Mouse (Mus musculus) liver, postnatal 0 days (tissue): ENCODE measurements around the gene Cd3g. TPM values are rescaled to one million over a fixed set of nuclear protein-coding genes. Genes with fewer than 3 reads are reported as not detected.
A peak's percentile ranks its signal among the peaks of the same experiment; 100 is the strongest.

Experiments used
- ATAC-seq: fragments of 200-750 bp; cut with Nextera tagmentation; 2 replicates; pipeline ENCODE4 v1.8.0; 2017; ENCODE audit warnings: mild to moderate bottlenecking, moderate library complexity
- DNase-seq: peaks from one replicate; pipeline ENCODE4 v3.0.0-alpha.2; 2016
- H3K27ac ChIP-seq: fragments of 300-500 bp; sonication (generic); 2 replicates; pipeline ENCODE4 v1.5.1; 2014; ENCODE audit warnings: antibody characterized with exemption, moderate library complexity, mild to moderate bottlenecking, low read depth
- H3K27me3 ChIP-seq: fragments of 300-500 bp; sonication (generic); 2 replicates; pipeline ENCODE4 v1.6.1; 2014; ENCODE audit warnings: low read length, control low read depth, mixed read lengths; ENCODE audit not compliant: insufficient read depth
- H3K36me3 ChIP-seq: fragments of 300-500 bp; sonication (generic); replicated peaks from 2 replicates; pipeline ENCODE4 v1.6.1; 2014; ENCODE audit warnings: mild to moderate bottlenecking, control low read depth, low read length, moderate library complexity, mixed read lengths; ENCODE audit not compliant: insufficient read depth
- H3K4me1 ChIP-seq: fragments of 300-500 bp; sonication (generic); 2 replicates; pipeline ENCODE4 v1.6.1; 2014; ENCODE audit warnings: antibody characterized with exemption, mild to moderate bottlenecking, control low read depth; ENCODE audit not compliant: insufficient read depth
- H3K4me2 ChIP-seq: fragments of 300-500 bp; sonication (generic); 2 replicates; pipeline ENCODE4 v1.6.1; 2014; ENCODE audit warnings: low read depth, mild to moderate bottlenecking, low read length, moderate library complexity, mixed read lengths
- H3K4me3 ChIP-seq: fragments of 300-500 bp; sonication (generic); 2 replicates; pipeline ENCODE4 v1.5.1; 2014; ENCODE audit warnings: low read depth, low read length
- H3K9ac ChIP-seq: fragments of 300-500 bp; sonication (generic); replicated peaks from 2 replicates; pipeline ENCODE4 v1.6.1; 2014; ENCODE audit warnings: mild to moderate bottlenecking, moderate library complexity
- H3K9me3 ChIP-seq: fragments of 300-500 bp; sonication (generic); 2 replicates; pipeline ENCODE4 v1.6.1; 2016; ENCODE audit warnings: mild to moderate bottlenecking, control low read depth, low read length, mixed read lengths
- CTCF ChIP-seq: sonication (generic); IDR thresholded peaks from 2 replicates; pipeline ENCODE4 v1.5.1; 2016; ENCODE audit warnings: antibody characterized with exemption, low read depth
- EP300 ChIP-seq: IDR thresholded peaks from 2 replicates; pipeline ENCODE4 v1.6.1; 2016; ENCODE audit warnings: antibody characterized with exemption, low read depth, mild to moderate bottlenecking
- WGBS: fragments of 180-500 bp; shearing (Covaris S2); extraction: QIAGEN DNeasy Blood & Tissue Kit; methylation state at CpG from one replicate; pipeline ENCODE4 v1.1.7; 2014; ENCODE audit not compliant: insufficient replicate concordance; 5-methylcytosine and 5-hydroxymethylcytosine counted together
- polyA plus RNA-seq: library from polyadenylated mRNA; unstranded; fragments of >200 nt; fragmentation: Nextera tagmentation; extraction: Ambion mirVana; gene quantifications from 2 replicates; pipeline ENCODE4 v1.2.1, GENCODE M21; 2015

Cd3g gene
- polyA plus RNA-seq, 1 experiment from 2014 or later: 1.8 TPM

GRCm38 (mm10) chr9:44966815-44967242 lies 13.4 kb downstream of the Cd3g start:
- Histone ChIP-seq H3K36me3 (peaks cover 8% of the 10 kb centered on the region), H3K9me3 (no peaks in the 10 kb centered on the region), H3K4me3 (no peak overlapping the region), H3K27me3 (no peaks in the 10 kb centered on the region), H3K4me2 (no peak overlapping the region), H3K9ac (no peak overlapping the region), H3K4me1 (peaks cover 10% of the 10 kb centered on the region; the same call in 1 of the 2 replicates), H3K27ac (no peak overlapping the region)
- ATAC-seq (peak; percentile 19; the same call in 1 of the 2 replicates), DNase-seq (peak; percentile 79)
- WGBS: 22% methylated on average over 3 of the region's 3 CpGs
- TF ChIP-seq CTCF (peak; percentile 91), EP300 (peak; percentile 47; the same call in 1 of the 2 replicates)

- Histone ChIP-seq H3K36me3 (peaks cover 17% of the 10 kb centered on the region), H3K4me1 (peaks cover 10% of the 10 kb centered on the region; the same call in 1 of the 2 replicates), H3K27me3 (no peaks in the 10 kb centered on the region), H3K27ac (peak overlapping the region; percentile 90), H3K4me3 (peak overlapping the region; percentile 95), H3K9me3 (no peaks in the 10 kb centered on the region), H3K4me2 (peak overlapping the region; percentile 84), H3K9ac (peak overlapping the region; percentile 50; the same call in 1 of the 2 replicates)
- ATAC-seq (peak; percentile 5; the same call in 1 of the 2 replicates), DNase-seq (no peak)
- WGBS: 14% methylated on average over 10 of the region's 10 CpGs
- TF ChIP-seq CTCF: no peak
- TF ChIP-seq EP300: no peak
These were observed 14.3 kb downstream of the Cd3g start for GRCm38 (mm10) chr9:44965833-44966466.

GRCm38 (mm10) chr9:44965126-44965832 lies 15.0 kb downstream of the Cd3g start, which contains the start of gene Ube4a:
Ube4a (minus strand) TSS chr9:44965600.
- WGBS: under 1% methylated on average over 39 of the region's 39 CpGs
- peak within 1 kb of the TSS; percentile 84 for H3K4me2 ChIP-seq
- TF ChIP-seq CTCF (no peak), EP300 (peak; percentile 75; the same call in 1 of the 2 replicates)

GRCm38 (mm10) chr9:44954432-44954831 lies 25.8 kb downstream of the Cd3g start:
- H3K36me3 ChIP-seq: peaks cover 65% of the 10 kb centered on the region

More at GRCm38 (mm10) chr9:44965126-44965832, 15.0 kb downstream of the Cd3g start, which contains the start of gene Ube4a:
- H3K9ac ChIP-seq: peak within 1 kb of the TSS; percentile 88
- no peaks in the 10 kb centered on the region for H3K27me3 ChIP-seq
- no peaks in the 10 kb centered on the region for H3K9me3 ChIP-seq
- H3K27ac ChIP-seq: peak within 1 kb of the TSS; percentile 90
- peaks cover 18% of the 10 kb centered on the region for H3K36me3 ChIP-seq
- H3K4me1 ChIP-seq: peaks cover 10% of the 10 kb centered on the region; the same call in 1 of the 2 replicates
- H3K4me3 ChIP-seq: peak within 1 kb of the TSS; percentile 95
- ATAC-seq (peak; percentile 97), DNase-seq (peak; percentile 100)

DNA sequence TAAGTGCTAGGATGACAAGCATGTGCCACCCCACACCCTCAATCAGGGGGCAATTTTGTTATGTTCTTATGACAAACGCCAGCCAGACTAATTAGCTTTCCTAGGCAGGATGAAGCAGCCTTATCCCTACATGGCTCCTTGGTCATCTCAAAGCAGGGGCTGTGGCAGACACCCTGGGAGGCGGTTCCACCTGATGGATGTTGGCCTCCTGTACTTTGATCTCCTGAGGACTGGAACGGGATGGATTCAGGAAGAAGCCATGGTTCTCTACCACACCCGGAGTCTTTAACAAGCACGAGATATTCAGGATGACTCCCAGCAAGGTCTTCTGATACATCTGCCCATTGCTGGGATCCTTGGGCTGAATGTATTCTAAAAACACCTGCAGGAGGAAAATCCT lies 32.4 kb downstream of the Cd3g start:
- no peak overlapping the region for H3K4me3 ChIP-seq
- DNase-seq (no peak), ATAC-seq (no peak)
- H3K27ac ChIP-seq: no peak overlapping the region
- H3K9ac ChIP-seq: no peak overlapping the region
- no peaks in the 10 kb centered on the region for H3K4me1 ChIP-seq
- TF ChIP-seq EP300: no peak
- no peak for TF ChIP-seq CTCF
- H3K9me3 ChIP-seq: no peaks in the 10 kb centered on the region
- no peak overlapping the region for H3K4me2 ChIP-seq
- H3K36me3 ChIP-seq: peaks cover 86% of the 10 kb centered on the region
- H3K27me3 ChIP-seq: no peaks in the 10 kb centered on the region
- WGBS: 86% methylated on average over 5 of the region's 5 CpGs

More at GRCm38 (mm10) chr9:44954432-44954831, 25.8 kb downstream of the Cd3g start:
- Histone ChIP-seq H3K4me2 (no peak overlapping the region), H3K9me3 (no peaks in the 10 kb centered on the region), H3K4me1 (no peaks in the 10 kb centered on the region), H3K4me3 (no peak overlapping the region), H3K27me3 (no peaks in the 10 kb centered on the region), H3K9ac (no peak overlapping the region), H3K27ac (no peak overlapping the region)
- TF ChIP-seq CTCF: no peak
- no peak for TF ChIP-seq EP300
- DNase-seq (no peak), ATAC-seq (no peak)
- 78% methylated on average over 3 of the region's 3 CpGs for WGBS

GRCm38 (mm10) chr9:44946185-44946695 lies 34.0 kb downstream of the Cd3g start:
- no peak for DNase-seq
- H3K36me3 ChIP-seq: peaks cover 80% of the 10 kb centered on the region
- no peaks in the 10 kb centered on the region for H3K9me3 ChIP-seq
- H3K4me3 ChIP-seq: no peak overlapping the region
- no peak overlapping the region for H3K4me2 ChIP-seq
- no peak for ATAC-seq
- no peak overlapping the region for H3K9ac ChIP-seq
- WGBS: 88% methylated on average over 7 of the region's 7 CpGs
- no peak overlapping the region for H3K27ac ChIP-seq
- no peaks in the 10 kb centered on the region for H3K27me3 ChIP-seq
- H3K4me1 ChIP-seq: no peaks in the 10 kb centered on the region
- no peak for TF ChIP-seq EP300
- no peak for TF ChIP-seq CTCF
